Mouse (Mus musculus) heart, embryonic 11.5 days (tissue): ENCODE measurements at regions not wholly inside any gene's neighbourhood (a gene's known extent, or its start where the extent isn't known, plus 50 kb on each side); places are given as distances from the start of the nearest gene placed in this dataset.

Experiments used
- ATAC-seq: fragments of 200-750 bp; cut with Nextera tagmentation; replicated peaks from 2 replicates; pipeline ENCODE4 v1.8.0; 2017; ENCODE audit warnings: moderate library complexity; ENCODE audit not compliant: insufficient number of reproducible peaks, low FRiP score, low TSS enrichment
- H3K27ac ChIP-seq: fragments of 300-500 bp; sonication (generic); 2 replicates; pipeline ENCODE4 v1.5.1; 2014; ENCODE audit warnings: mild to moderate bottlenecking, low read depth, low read length
- H3K27me3 ChIP-seq: fragments of 300-500 bp; sonication (generic); 2 replicates; pipeline ENCODE4 v1.6.1; 2014; ENCODE audit warnings: mild to moderate bottlenecking, low read length, mixed read lengths; ENCODE audit not compliant: control insufficient read depth, insufficient read depth
- H3K36me3 ChIP-seq: fragments of 300-500 bp; sonication (generic); 2 replicates; pipeline ENCODE4 v1.6.1; 2014; ENCODE audit warnings: mild to moderate bottlenecking, low read length, moderate library complexity, mixed read lengths; ENCODE audit not compliant: control insufficient read depth, insufficient read depth
- H3K4me1 ChIP-seq: fragments of 300-500 bp; sonication (generic); 2 replicates; pipeline ENCODE4 v1.6.1; 2014; ENCODE audit warnings: low read length; ENCODE audit not compliant: control insufficient read depth, insufficient read depth
- H3K4me2 ChIP-seq: fragments of 300-500 bp; sonication (generic); 2 replicates; pipeline ENCODE4 v1.6.1; 2014; ENCODE audit warnings: mild to moderate bottlenecking, moderate library complexity
- H3K4me3 ChIP-seq: fragments of 300-500 bp; sonication (generic); 2 replicates; pipeline ENCODE4 v1.5.1; 2014; ENCODE audit warnings: low read depth, low read length
- H3K9ac ChIP-seq: fragments of 300-500 bp; sonication (generic); 2 replicates; pipeline ENCODE4 v1.6.1; 2014; ENCODE audit warnings: mild to moderate bottlenecking, low read depth, low read length, moderate library complexity
- H3K9me3 ChIP-seq: fragments of 300-500 bp; sonication (generic); replicated peaks from 2 replicates; pipeline ENCODE4 v1.6.1; 2016; ENCODE audit warnings: low read length; ENCODE audit not compliant: control insufficient read depth
- WGBS: fragments of 180-500 bp; shearing (Covaris S2); extraction: QIAGEN DNeasy Blood & Tissue Kit; methylation state at CpG from one replicate; pipeline ENCODE4 v1.1.7; 2014; ENCODE audit not compliant: insufficient replicate concordance; 5-methylcytosine and 5-hydroxymethylcytosine counted together

GRCm38 (mm10) chr16:62642859-62643403 is 143.7 kb downstream of the Nsun3 start:
- 86% methylated on average over 10 of the region's 10 CpGs for WGBS
- Histone ChIP-seq H3K4me1 (no peaks in the 10 kb centered on the region), H3K4me2 (no peak overlapping the region), H3K27ac (no peak overlapping the region), H3K36me3 (no peaks in the 10 kb centered on the region), H3K27me3 (no peaks in the 10 kb centered on the region), H3K9me3 (0 out of 2 replicates have a peak, but pooled peaks cover 2% of the 10 kb centered on the region), H3K9ac (no peak overlapping the region), H3K4me3 (no peak overlapping the region)
- no peak for ATAC-seq

- 70% methylated on average over 6 of the region's 6 CpGs for WGBS
- Histone ChIP-seq H3K36me3 (no peaks in the 10 kb centered on the region), H3K9ac (no peak overlapping the region), H3K27ac (no peak overlapping the region), H3K9me3 (no peaks in the 10 kb centered on the region), H3K4me1 (no peaks in the 10 kb centered on the region), H3K4me2 (no peak overlapping the region), H3K27me3 (no peaks in the 10 kb centered on the region), H3K4me3 (no peak overlapping the region)
- ATAC-seq, result no peak
Measured at GRCm38 (mm10) chr16:62623938-62624337, 162.7 kb downstream of the Nsun3 start.

GRCm38 (mm10) chr16:62610873-62611272 is 175.7 kb downstream of the Nsun3 start:
- Histone ChIP-seq H3K27me3 (no peaks in the 10 kb centered on the region), H3K27ac (no peak overlapping the region), H3K4me3 (no peak overlapping the region), H3K36me3 (no peaks in the 10 kb centered on the region), H3K4me2 (no peak overlapping the region), H3K9ac (no peak overlapping the region), H3K4me1 (no peaks in the 10 kb centered on the region), H3K9me3 (no peaks in the 10 kb centered on the region)
- 78% methylated on average over 5 of the region's 5 CpGs for WGBS
- no peak for ATAC-seq

- Histone ChIP-seq H3K4me2 (no peak overlapping the region), H3K4me3 (no peak overlapping the region), H3K36me3 (no peaks in the 10 kb centered on the region), H3K9me3 (no peaks in the 10 kb centered on the region), H3K27me3 (no peaks in the 10 kb centered on the region), H3K27ac (no peak overlapping the region), H3K9ac (no peak overlapping the region), H3K4me1 (no peaks in the 10 kb centered on the region)
- no peak for ATAC-seq
- 81% methylated on average over 3 of the region's 3 CpGs for WGBS
Measured at GRCm38 (mm10) chr16:62608617-62609016, 178.0 kb downstream of the Nsun3 start.

GRCm38 (mm10) chr16:62605920-62606319 is 180.7 kb downstream of the Nsun3 start:
- Histone ChIP-seq H3K36me3 (no peaks in the 10 kb centered on the region), H3K27me3 (no peaks in the 10 kb centered on the region), H3K4me1 (no peaks in the 10 kb centered on the region), H3K4me3 (no peak overlapping the region), H3K27ac (no peak overlapping the region), H3K9ac (no peak overlapping the region), H3K4me2 (no peak overlapping the region), H3K9me3 (no peaks in the 10 kb centered on the region)
- ATAC-seq, result no peak
- 88% methylated on average over 1 of the region's 1 CpGs for WGBS

- no peak for ATAC-seq
- no peaks in the 10 kb centered on the region for H3K36me3 ChIP-seq
- no peaks in the 10 kb centered on the region for H3K4me1 ChIP-seq
- H3K27me3 ChIP-seq, result no peaks in the 10 kb centered on the region
- no peaks in the 10 kb centered on the region for H3K9me3 ChIP-seq
- H3K27ac ChIP-seq, result no peak overlapping the region
- no peak overlapping the region for H3K4me3 ChIP-seq
- 36% methylated on average over 4 of the region's 4 CpGs for WGBS
- H3K9ac ChIP-seq, result no peak overlapping the region
- H3K4me2 ChIP-seq, result no peak overlapping the region
Measured at GRCm38 (mm10) chr16:62562051-62562450, 224.6 kb downstream of the Nsun3 start.

GRCm38 (mm10) chr16:62543156-62543555 is 243.5 kb downstream of the Nsun3 start:
- H3K36me3 ChIP-seq, result no peaks in the 10 kb centered on the region
- ATAC-seq, result no peak
- no peak overlapping the region for H3K9ac ChIP-seq
- no peaks in the 10 kb centered on the region for H3K9me3 ChIP-seq
- WGBS, result 76% methylated on average over 2 of the region's 2 CpGs
- no peak overlapping the region for H3K4me3 ChIP-seq
- no peak overlapping the region for H3K4me2 ChIP-seq
- no peaks in the 10 kb centered on the region for H3K4me1 ChIP-seq
- H3K27ac ChIP-seq, result no peak overlapping the region
- H3K27me3 ChIP-seq, result no peaks in the 10 kb centered on the region

- H3K4me2 ChIP-seq, result no peak overlapping the region
- H3K9ac ChIP-seq, result no peak overlapping the region
- no peak for ATAC-seq
- H3K27me3 ChIP-seq, result no peaks in the 10 kb centered on the region
- H3K27ac ChIP-seq, result no peak overlapping the region
- 77% methylated on average over 7 of the region's 7 CpGs for WGBS
- no peaks in the 10 kb centered on the region for H3K9me3 ChIP-seq
- no peak overlapping the region for H3K4me3 ChIP-seq
- no peaks in the 10 kb centered on the region for H3K36me3 ChIP-seq
- no peaks in the 10 kb centered on the region for H3K4me1 ChIP-seq
Measured at GRCm38 (mm10) chr16:62537730-62538479, 248.7 kb downstream of the Nsun3 start.

GRCm38 (mm10) chr16:62509321-62509720 is 277.3 kb downstream of the Nsun3 start:
- no peak overlapping the region for H3K4me3 ChIP-seq
- no peak for ATAC-seq
- 84% methylated on average over 1 of the region's 1 CpGs for WGBS
- H3K9ac ChIP-seq, result no peak overlapping the region
- H3K4me2 ChIP-seq, result no peak overlapping the region
- H3K9me3 ChIP-seq, result no peaks in the 10 kb centered on the region
- no peaks in the 10 kb centered on the region for H3K36me3 ChIP-seq
- no peaks in the 10 kb centered on the region for H3K27me3 ChIP-seq
- H3K27ac ChIP-seq, result no peak overlapping the region
- no peaks in the 10 kb centered on the region for H3K4me1 ChIP-seq
